Mouse (Mus musculus): ENCODE data around the gene Tmprss11e. TPM values are rescaled to one million over a fixed set of nuclear protein-coding genes. Genes with fewer than 3 reads are reported as not detected.
A peak's percentile ranks its signal among the peaks of the same experiment; 100 is the strongest.

The Tmprss11e gene
- not detected in 2 replicates for polyA plus RNA-seq (2012; rRNA removed)

- no peak for DNase-seq (ENCODE audit: extremely low spot score in 1 of 2, low spot score in 1 of 2)
These were observed at the start of gene Tmprss11e for GRCm38 (mm10) chr5:86745715-86746114. Tmprss11e (minus strand) TSS chr5:86745815.

GRCm38 (mm10) chr5:86792807-86793206 is 47.2 kb upstream of the Tmprss11e start:
- DNase-seq (ENCODE audit: extremely low spot score in 1 of 2, low spot score in 1 of 2), result no peak

GRCm38 (mm10) chr5:86792249-86792648 is 46.6 kb upstream of the Tmprss11e start:
- no peak for DNase-seq (ENCODE audit: extremely low spot score in 1 of 2, low spot score in 1 of 2)

GRCm38 (mm10) chr5:86789954-86790353 is 44.3 kb upstream of the Tmprss11e start:
- DNase-seq (ENCODE audit: extremely low spot score in 1 of 2, low spot score in 1 of 2), result no peak

GRCm38 (mm10) chr5:86786798-86787197 is 41.2 kb upstream of the Tmprss11e start:
- DNase-seq (ENCODE audit: extremely low spot score in 1 of 2, low spot score in 1 of 2), result no peak

- DNase-seq (ENCODE audit: extremely low spot score in 1 of 2, low spot score in 1 of 2), result no peak
These were observed 38.6 kb upstream of the Tmprss11e start for GRCm38 (mm10) chr5:86784205-86784604.

GRCm38 (mm10) chr5:86783059-86783458 is 37.4 kb upstream of the Tmprss11e start:
- no peak for DNase-seq (ENCODE audit: extremely low spot score in 1 of 2, low spot score in 1 of 2)

GRCm38 (mm10) chr5:86778471-86778870 is 32.9 kb upstream of the Tmprss11e start:
- no peak for DNase-seq (ENCODE audit: extremely low spot score in 1 of 2, low spot score in 1 of 2)

- DNase-seq (ENCODE audit: extremely low spot score in 1 of 2, low spot score in 1 of 2), result no peak
These were observed 31.3 kb upstream of the Tmprss11e start for GRCm38 (mm10) chr5:86776941-86777340.

- DNase-seq (ENCODE audit: extremely low spot score in 1 of 2, low spot score in 1 of 2), result no peak
These were observed 25.4 kb upstream of the Tmprss11e start for GRCm38 (mm10) chr5:86771010-86771409.

GRCm38 (mm10) chr5:86769015-86769658 is 23.5 kb upstream of the Tmprss11e start:
- no peak for DNase-seq (ENCODE audit: extremely low spot score in 1 of 2, low spot score in 1 of 2)

GRCm38 (mm10) chr5:86742796-86743195 is 2.8 kb downstream of the Tmprss11e start:
- no peak for DNase-seq (ENCODE audit: extremely low spot score in 1 of 2, low spot score in 1 of 2)

- DNase-seq (ENCODE audit: extremely low spot score in 1 of 2, low spot score in 1 of 2), result no peak
These were observed 4.5 kb downstream of the Tmprss11e start for GRCm38 (mm10) chr5:86741146-86741545.

- DNase-seq (ENCODE audit: extremely low spot score in 1 of 2, low spot score in 1 of 2), result no peak
These were observed 9.8 kb downstream of the Tmprss11e start for GRCm38 (mm10) chr5:86735808-86736207.

- DNase-seq (ENCODE audit: extremely low spot score in 1 of 2, low spot score in 1 of 2), result no peak
These were observed 15.0 kb downstream of the Tmprss11e start for GRCm38 (mm10) chr5:86730587-86730986.

GRCm38 (mm10) chr5:86728574-86728973 is 17.0 kb downstream of the Tmprss11e start:
- no peak for DNase-seq (ENCODE audit: extremely low spot score in 1 of 2, low spot score in 1 of 2)

- DNase-seq (ENCODE audit: extremely low spot score in 1 of 2, low spot score in 1 of 2), result no peak
These were observed 18.6 kb downstream of the Tmprss11e start for GRCm38 (mm10) chr5:86727033-86727432.

- no peak for DNase-seq (ENCODE audit: extremely low spot score in 1 of 2, low spot score in 1 of 2)
These were observed 20.6 kb downstream of the Tmprss11e start for GRCm38 (mm10) chr5:86725021-86725420.

GRCm38 (mm10) chr5:86722820-86723460 is 22.7 kb downstream of the Tmprss11e start:
- no peak for DNase-seq (ENCODE audit: extremely low spot score in 1 of 2, low spot score in 1 of 2)

GRCm38 (mm10) chr5:86714967-86715366 is 30.6 kb downstream of the Tmprss11e start:
- DNase-seq (ENCODE audit: extremely low spot score in 1 of 2, low spot score in 1 of 2), result no peak

GRCm38 (mm10) chr5:86704923-86705322 is 40.7 kb downstream of the Tmprss11e start:
- DNase-seq (ENCODE audit: extremely low spot score in 1 of 2, low spot score in 1 of 2), result no peak

GRCm38 (mm10) chr5:86684667-86685066 is 60.9 kb downstream of the Tmprss11e start:
- DNase-seq (ENCODE audit: extremely low spot score in 1 of 2, low spot score in 1 of 2), result peak; percentile 11 to 85
